Mouse (Mus musculus) heart, postnatal 0 days (tissue): ENCODE results near the gene Gm20518. TPM values are rescaled to one million over a fixed set of nuclear protein-coding genes. Genes with fewer than 3 reads are reported as not detected.

ENCODE experiments used
- ATAC-seq: fragments of 200-750 bp; cut with Nextera tagmentation; 2 replicates; pipeline ENCODE4 v1.8.0; 2017; ENCODE audit warnings: low read depth, moderate number of reproducible peaks, moderate library complexity; ENCODE audit not compliant: insufficient read depth
- DNase-seq: peaks from one replicate; pipeline ENCODE4 v3.0.0-alpha.2; 2016; ENCODE audit warnings: low spot score
- H3K27ac ChIP-seq: fragments of 300-500 bp; sonication (generic); 2 replicates; pipeline ENCODE4 v1.5.1; 2014; ENCODE audit warnings: low read depth, mild to moderate bottlenecking
- H3K27me3 ChIP-seq: fragments of 300-500 bp; sonication (generic); 2 replicates; pipeline ENCODE4 v1.6.1; 2014; ENCODE audit warnings: low read length, mixed read lengths; ENCODE audit not compliant: control insufficient read depth, insufficient read depth
- H3K36me3 ChIP-seq: fragments of 300-500 bp; sonication (generic); replicated peaks from 2 replicates; pipeline ENCODE4 v1.6.1; 2014; ENCODE audit warnings: low read length, mixed read lengths; ENCODE audit not compliant: control insufficient read depth, insufficient read depth
- H3K4me1 ChIP-seq: fragments of 300-500 bp; sonication (generic); 2 replicates; pipeline ENCODE4 v1.6.1; 2014; ENCODE audit warnings: antibody characterized with exemption; ENCODE audit not compliant: control insufficient read depth, insufficient read depth
- H3K4me2 ChIP-seq: fragments of 300-500 bp; sonication (generic); 2 replicates; pipeline ENCODE4 v1.6.1; 2014; ENCODE audit warnings: low read depth, mild to moderate bottlenecking, low read length, moderate library complexity
- H3K4me3 ChIP-seq: fragments of 300-500 bp; sonication (generic); 2 replicates; pipeline ENCODE4 v1.5.1; 2014; ENCODE audit warnings: low read depth, low read length
- H3K9ac ChIP-seq: fragments of 300-500 bp; sonication (generic); replicated peaks from 2 replicates; pipeline ENCODE4 v1.6.1; 2014; ENCODE audit warnings: low read depth, low read length, mixed read lengths
- H3K9me3 ChIP-seq: fragments of 300-500 bp; sonication (generic); replicated peaks from 2 replicates; pipeline ENCODE4 v1.6.1; 2016; ENCODE audit warnings: low read length; ENCODE audit not compliant: control insufficient read depth
- CTCF ChIP-seq: IDR thresholded peaks from 2 replicates; pipeline ENCODE4 v1.5.1; 2016; ENCODE audit warnings: antibody characterized with exemption, control low read depth, low read depth
- EP300 ChIP-seq: IDR thresholded peaks from 2 replicates; pipeline ENCODE4 v1.6.1; 2016; ENCODE audit warnings: antibody characterized with exemption, low read depth
- WGBS: fragments of 180-500 bp; shearing (Covaris S2); extraction: QIAGEN DNeasy Blood & Tissue Kit; methylation state at CpG from one replicate; pipeline ENCODE4 v1.1.7; 2014; 5-methylcytosine and 5-hydroxymethylcytosine counted together
- polyA plus RNA-seq: library from polyadenylated mRNA; unstranded; fragments of >200 nt; fragmentation: Nextera tagmentation; extraction: Ambion mirVana; gene quantifications from 2 replicates; pipeline ENCODE4 v1.2.1, GENCODE M21; 2015
- total RNA-seq: library from RNA; depleted of rRNA; stranded (reverse); fragments of >200 nt; gene quantifications from 2 replicates; pipeline ENCODE4 v1.2.3, GENCODE M21; 2014; ENCODE audit warnings: low replicate concordance

Gene Gm20518
- total and polyA plus RNA-seq, 2 experiments from 2014 or later = 0.05 TPM; not detected in 1

DNA sequence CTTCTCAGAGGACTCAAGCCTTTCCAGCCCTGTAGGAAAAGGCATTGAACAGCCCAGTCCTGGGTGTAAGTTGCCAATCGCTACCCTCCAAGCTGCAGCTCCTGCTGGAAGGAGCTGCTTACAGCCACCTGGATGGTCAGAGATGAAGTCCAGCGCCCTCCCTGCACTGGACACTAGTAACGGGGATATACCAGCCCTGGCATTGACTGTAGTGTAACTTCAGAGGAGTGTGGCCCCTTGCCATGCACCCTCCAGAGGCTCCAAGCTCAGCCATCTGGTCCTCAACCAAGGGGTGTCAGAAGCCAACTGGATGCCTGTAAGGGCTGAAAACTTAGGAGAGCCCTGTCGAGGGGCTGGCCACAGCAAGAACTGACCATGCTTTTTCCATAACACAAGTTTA lies 51.5 kb downstream of the Gm20518 start:
- Histone ChIP-seq H3K27me3 (peaks cover 22% of the 10 kb centered on the region), H3K27ac (no peak overlapping the region), H3K4me3 (no peak overlapping the region), H3K4me2 (no peak overlapping the region), H3K4me1 (no peaks in the 10 kb centered on the region), H3K36me3 (peaks cover 47% of the 10 kb centered on the region), H3K9me3 (no peaks in the 10 kb centered on the region), H3K9ac (no peak overlapping the region)
- no peak for DNase-seq
- WGBS = 80% methylated on average over 4 of the region's 4 CpGs
- TF ChIP-seq CTCF (no peak), EP300 (no peak)
- no peak for ATAC-seq

GRCm38 (mm10) chr16:17838051-17838450 lies 53.4 kb downstream of the Gm20518 start, which contains the start of gene Car15:
Car15 (minus strand) TSS chr16:17838364.
- no peak within 1 kb of the TSS for H3K9ac ChIP-seq
- no peak for TF ChIP-seq EP300
- no peak for TF ChIP-seq CTCF
- DNase-seq (no peak), ATAC-seq (no peak)
- no peak within 1 kb of the TSS for H3K4me2 ChIP-seq
- peaks cover 4% of the 10 kb centered on the region; the same call in 1 of the 2 replicates for H3K4me1 ChIP-seq
- H3K36me3 ChIP-seq = peaks cover 28% of the 10 kb centered on the region
- no peaks in the 10 kb centered on the region for H3K9me3 ChIP-seq
- WGBS = 74% methylated on average over 6 of the region's 6 CpGs
- no peak within 1 kb of the TSS for H3K4me3 ChIP-seq
- H3K27ac ChIP-seq = no peak within 1 kb of the TSS
- H3K27me3 ChIP-seq = peaks cover 41% of the 10 kb centered on the region

GRCm38 (mm10) chr16:17835481-17835880 lies 56.0 kb downstream of the Gm20518 start:
- DNase-seq = no peak
- Histone ChIP-seq H3K27me3 (peaks cover 67% of the 10 kb centered on the region), H3K9me3 (no peaks in the 10 kb centered on the region), H3K4me2 (no peak overlapping the region), H3K27ac (no peak overlapping the region), H3K9ac (no peak overlapping the region), H3K4me3 (no peak overlapping the region), H3K36me3 (0 out of 2 replicates have a peak, but pooled peaks cover 2% of the 10 kb centered on the region), H3K4me1 (peaks cover 4% of the 10 kb centered on the region; the same call in 1 of the 2 replicates)
- TF ChIP-seq EP300 (no peak), CTCF (no peak)
- ATAC-seq = no peak
- WGBS = 39% methylated on average over 13 of the region's 13 CpGs

DNA sequence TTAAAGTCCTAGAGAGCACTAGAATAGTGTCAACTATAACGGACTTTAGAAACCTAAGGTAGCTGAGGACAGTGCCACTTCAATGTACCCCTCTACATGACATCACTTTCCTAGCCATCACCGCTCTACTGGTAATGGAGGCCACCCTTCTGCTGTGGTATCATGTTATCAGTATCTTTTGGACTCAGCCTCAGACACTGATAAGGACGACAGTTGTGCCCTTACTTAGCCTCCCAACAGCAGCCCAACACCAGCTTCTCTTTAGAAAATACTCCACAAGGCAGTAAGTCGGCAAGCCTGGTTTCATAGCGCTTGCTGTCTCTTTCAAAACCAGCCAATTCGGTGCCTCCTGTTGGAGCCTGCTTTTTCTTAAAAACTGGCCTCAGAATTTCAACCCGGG lies 56.9 kb downstream of the Gm20518 start:
- no peak overlapping the region for H3K9ac ChIP-seq
- TF ChIP-seq EP300 = no peak
- TF ChIP-seq CTCF = no peak
- peaks cover 4% of the 10 kb centered on the region; the same call in 1 of the 2 replicates for H3K4me1 ChIP-seq
- ATAC-seq (no peak), DNase-seq (no peak)
- peaks cover 70% of the 10 kb centered on the region for H3K27me3 ChIP-seq
- no peaks in the 10 kb centered on the region for H3K36me3 ChIP-seq
- H3K27ac ChIP-seq = no peak overlapping the region
- H3K4me2 ChIP-seq = no peak overlapping the region
- 40% methylated on average over 7 of the region's 7 CpGs for WGBS
- H3K4me3 ChIP-seq = no peak overlapping the region
- no peaks in the 10 kb centered on the region for H3K9me3 ChIP-seq

GRCm38 (mm10) chr16:17833681-17834399 lies 57.6 kb downstream of the Gm20518 start:
- Histone ChIP-seq H3K4me3 (peak overlapping the region; percentile 52), H3K9ac (peak overlapping the region; percentile 8), H3K4me1 (peaks cover 4% of the 10 kb centered on the region; the same call in 1 of the 2 replicates), H3K27me3 (peaks cover 70% of the 10 kb centered on the region), H3K27ac (no peak overlapping the region), H3K36me3 (no peaks in the 10 kb centered on the region), H3K9me3 (no peaks in the 10 kb centered on the region), H3K4me2 (peak overlapping the region; percentile 88)
- under 1% methylated on average over 65 of the region's 103 CpGs for WGBS
- no peak for TF ChIP-seq EP300
- ATAC-seq (peak; percentile 58), DNase-seq (no peak)
